Mouse (Mus musculus) heart, postnatal 14 days (tissue): ENCODE data around the gene Hoxc11. TPM values are rescaled to one million over a fixed set of nuclear protein-coding genes. Genes with fewer than 3 reads are reported as not detected.

Experiments
- DNase-seq, 2 experiments: peaks; one replicate each; pipeline ENCODE4 v3.0.0; 2021 to 2022
- intact Hi-C: fragments of 180-260 bp; cut with DNase I; formaldehyde crosslinking; loops from one replicate; pipeline ENCODE4 v1.15.1; 2025
- total RNA-seq, 2 experiments: library from RNA; stranded (reverse); gene quantifications; 2 replicates each; pipeline ENCODE4 v1.2.3; 2021

Gene Hoxc11
- total RNA-seq, 2 experiments from 2014 or later, result not detected

DNA sequence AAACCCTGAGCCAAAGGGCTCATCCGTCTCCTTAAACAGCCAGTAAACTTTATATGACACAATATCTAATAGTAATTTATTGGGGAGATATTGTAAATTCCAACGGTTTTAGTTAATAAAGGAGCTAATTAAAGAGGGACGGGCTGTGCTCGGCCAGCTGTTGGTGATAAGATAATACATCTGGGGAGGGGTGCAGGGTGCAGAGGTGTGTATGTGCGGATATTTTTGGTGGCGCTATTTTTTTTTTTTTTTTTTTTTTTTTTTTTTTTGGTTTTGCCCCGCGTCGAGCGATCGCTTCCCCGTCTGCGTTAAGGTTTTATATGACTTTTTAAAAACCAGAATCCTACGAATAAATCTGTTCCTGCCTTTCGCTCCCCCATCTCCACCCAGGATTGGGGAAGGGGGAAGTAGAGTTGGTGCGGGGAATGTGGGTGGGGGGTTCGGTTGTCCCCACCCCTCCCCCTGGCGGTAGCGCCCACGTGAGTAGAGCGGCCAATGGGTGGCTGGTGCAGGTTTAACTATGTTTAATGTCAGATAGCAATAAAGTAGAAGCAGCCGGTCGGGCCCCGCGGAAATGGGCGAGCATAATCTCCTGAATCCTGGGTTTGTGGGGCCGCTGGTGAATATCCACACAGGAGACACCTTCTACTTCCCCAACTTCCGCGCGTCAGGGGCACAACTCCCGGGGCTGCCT is 17.8 kb upstream of the Hoxc11 start, which contains the start of gene Hoxc12:
Hoxc12 (plus strand) TSS at position 479 of the 694 bp plus-strand sequence.
- no peak for DNase-seq
- intact Hi-C loops, result no loop called here

DNA sequence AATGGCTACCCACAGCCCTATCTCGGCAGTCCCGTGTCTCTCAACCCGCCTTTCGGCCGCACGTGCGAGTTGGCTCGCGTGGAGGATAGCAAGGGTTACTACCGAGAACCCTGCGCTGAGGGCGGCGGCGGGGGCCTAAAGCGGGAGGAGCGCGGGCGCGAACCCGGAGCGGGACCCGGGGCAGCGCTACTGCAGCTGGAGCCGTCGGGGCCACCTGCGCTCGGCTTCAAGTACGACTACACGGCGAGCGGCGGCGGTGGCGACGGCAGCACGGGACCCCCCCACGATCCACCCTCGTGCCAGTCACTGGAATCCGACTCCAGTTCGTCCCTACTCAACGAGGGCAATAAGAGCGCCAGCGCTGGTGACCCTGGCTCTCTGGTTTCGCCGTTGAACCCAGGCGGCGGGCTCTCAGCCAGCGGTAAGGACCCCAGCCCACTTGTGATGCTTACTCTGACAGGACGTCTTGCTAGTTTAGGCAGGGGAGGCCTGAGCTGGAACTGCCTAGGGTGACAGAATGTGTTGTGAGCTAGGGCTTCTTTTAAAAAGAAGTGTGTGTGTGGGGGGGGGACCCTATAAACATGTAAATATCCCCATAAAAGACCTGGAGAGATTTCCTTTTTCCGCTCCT is 17.1 kb upstream of the Hoxc11 start:
- intact Hi-C loops, result no loop called here
- no peak for DNase-seq

DNA sequence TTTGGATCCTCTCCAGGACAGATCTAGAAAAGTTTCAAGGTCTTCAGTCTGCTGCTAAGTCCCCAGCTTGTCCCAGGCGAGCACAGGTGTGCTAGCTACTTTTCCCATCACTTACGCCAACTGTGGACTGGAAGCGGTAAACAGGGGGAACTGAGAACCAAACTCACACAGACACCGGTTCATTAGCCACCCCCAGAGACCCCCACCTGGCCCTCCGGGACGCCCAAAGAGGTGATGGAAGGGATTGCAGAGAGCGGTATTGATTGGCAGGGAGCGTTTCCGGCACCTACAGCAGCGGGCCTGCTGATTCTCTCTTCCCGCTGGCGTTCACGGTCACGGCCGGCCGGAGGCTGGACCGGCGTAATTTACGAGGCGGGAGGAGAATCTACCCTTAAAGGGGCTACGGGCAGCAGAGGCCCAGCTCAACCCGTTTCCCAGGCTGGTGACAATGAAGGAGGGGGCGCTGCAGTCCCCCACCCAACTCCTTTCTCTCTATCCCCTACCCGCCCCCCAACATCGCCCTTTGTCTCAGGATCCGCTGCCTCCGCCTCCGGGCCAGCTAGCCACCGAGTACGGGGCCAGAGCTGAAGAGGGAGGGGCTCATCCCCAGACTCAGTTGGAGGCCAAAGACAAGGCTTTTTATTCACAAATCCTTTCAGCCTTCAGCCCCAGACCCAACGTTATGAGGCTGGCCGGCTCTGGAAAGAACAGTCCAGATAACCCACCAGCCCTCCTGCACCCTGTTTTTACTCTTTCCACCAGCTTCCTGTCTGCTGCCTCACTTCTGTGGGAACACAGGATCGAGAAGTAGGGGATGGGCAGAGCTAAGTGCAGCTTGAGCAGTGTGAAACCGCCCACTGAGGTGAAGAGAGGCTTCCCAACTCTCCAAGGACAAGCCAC is 14.7 kb upstream of the Hoxc11 start:
- intact Hi-C loops, result no loop called here
- DNase-seq, result no peak

DNA sequence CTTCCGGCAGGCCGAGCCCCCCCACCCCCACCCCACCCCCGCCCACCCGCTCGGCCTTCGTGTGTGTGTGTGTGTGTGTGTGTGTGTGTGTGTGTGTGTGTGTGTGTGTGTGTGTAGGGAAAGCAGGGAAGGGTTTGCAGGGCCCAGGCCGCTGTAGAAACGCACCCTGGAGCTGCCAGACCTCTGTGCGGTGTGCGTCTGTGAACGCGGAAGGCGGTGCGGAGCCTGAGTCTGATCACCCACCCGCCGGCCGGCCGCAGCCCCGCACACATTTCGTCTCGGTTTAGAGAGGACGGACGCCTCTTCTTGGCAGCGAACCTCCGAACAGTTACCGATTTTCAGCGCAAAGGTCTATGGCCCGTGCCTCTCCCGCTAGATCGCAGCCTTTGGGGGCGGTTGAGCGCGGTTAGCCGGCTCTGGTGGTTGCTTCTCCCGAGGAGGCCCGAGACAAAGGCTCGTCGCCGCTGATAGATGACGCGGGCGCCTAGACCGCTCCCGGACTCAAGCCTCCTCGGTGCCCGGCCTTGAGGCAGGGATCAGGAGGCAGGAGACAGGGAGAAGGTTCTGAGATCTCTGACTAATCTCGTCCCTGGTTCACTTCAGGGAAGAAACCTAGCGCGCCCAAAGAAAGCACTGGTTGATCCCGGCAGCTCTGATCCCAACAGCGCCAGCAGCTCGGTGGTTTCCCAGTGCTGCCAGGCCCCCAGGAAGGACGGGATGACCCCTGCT is 11.3 kb upstream of the Hoxc11 start:
- DNase-seq, result no peak
- intact Hi-C loops, result no loop called here

DNA sequence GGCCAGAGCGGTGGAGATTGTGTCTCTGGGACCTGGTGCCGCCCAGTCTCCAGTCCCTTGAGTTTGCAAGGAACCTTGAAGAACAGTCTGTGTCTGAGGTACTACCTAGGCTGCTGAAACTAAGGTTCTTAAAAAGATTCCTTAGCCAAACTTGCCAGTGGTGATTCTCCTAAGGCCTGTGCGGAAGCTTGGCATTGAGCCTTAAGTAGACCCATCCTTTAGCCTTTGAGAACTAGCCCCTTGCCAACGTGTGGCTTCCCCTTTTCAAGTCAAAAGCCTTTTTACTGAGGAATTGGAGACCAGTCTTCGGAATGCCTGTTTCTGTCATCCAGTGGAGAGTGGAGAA is 10.8 kb upstream of the Hoxc11 start:
- DNase-seq, result no peak
- intact Hi-C loops, result no loop called here

DNA sequence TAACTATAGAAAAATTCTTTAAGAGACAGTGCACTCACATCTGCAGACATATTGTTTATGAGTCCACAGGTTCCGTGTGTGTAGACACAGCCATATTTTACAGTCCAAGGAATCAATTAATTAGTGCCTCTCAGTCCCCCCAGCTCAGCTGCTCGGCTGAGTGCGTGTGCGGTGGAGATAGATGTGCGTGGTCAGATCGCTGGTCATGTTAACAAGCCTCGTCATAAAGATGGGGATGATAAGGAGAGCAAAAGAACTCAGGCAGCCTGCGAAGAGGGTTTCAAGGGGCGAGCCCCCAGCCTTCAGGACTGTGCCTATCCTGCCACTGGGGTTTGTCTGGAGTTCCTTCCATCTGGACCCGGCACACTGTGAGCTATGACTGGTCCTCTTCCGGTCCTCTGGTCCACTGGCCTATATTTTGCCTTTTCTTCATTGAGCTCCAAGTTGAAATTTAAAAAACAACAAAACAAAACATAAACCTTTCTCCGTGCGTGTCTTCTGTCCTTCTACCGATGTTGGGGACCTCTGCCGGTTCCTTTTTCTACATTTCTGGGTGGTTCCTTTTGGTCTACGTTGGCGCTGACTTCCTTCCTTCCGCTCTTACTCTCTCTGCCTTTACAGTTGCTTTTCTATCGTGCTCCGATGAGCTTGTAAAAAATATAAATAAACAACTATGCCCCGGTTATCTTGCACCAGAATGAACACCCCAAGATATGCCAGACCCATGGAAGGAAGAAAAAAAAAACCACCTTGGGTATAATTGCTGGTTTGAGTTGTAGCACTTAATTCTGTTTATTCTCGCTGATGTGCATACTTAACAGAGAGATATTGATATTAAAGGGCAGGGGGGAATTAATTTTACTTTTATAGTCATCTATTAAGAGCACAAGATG is 8.8 kb upstream of the Hoxc11 start:
- DNase-seq, result no peak
- intact Hi-C loops, result no loop called here

DNA sequence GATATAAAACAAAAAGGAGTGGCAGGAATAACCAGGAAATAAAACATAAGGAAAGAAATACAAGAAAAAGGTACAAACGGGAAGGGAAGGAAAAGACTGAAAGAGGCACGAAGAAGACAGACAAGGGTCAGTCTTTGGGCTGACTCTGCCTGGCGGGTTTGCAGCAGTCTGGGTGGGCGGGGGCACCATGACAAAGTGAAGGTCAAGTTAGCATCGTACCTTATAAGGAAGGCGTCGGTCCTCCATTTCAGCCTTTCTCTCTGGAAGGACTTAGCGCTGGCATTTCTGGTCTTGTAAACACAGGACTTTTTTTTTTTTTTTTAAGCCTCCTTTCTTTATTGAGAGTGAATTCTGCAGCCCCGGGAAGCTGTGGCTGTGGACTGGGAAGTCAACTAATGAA is 7.0 kb upstream of the Hoxc11 start:
- no peak for DNase-seq
- intact Hi-C loops, result no loop called here

DNA sequence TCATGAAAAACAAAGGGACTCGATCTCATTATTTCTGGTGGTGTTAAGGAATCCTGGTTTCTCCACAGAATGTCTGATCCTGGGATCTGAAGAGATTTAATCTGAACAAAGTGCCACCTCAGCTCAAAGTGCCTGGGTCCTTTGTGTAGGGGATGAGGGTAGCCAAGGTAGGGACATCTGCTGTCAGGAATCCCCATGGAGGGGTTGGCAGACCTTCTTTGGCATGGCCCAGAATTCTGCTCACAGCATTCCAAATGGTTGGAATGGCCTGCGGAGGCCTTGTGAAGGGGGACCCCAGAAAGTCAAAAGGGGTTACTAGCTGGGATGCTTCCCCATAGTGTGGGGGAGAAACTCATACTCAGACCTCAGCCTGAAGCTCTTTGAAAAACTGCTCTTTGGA is 5.4 kb upstream of the Hoxc11 start:
- intact Hi-C loops, result no loop called here

DNA sequence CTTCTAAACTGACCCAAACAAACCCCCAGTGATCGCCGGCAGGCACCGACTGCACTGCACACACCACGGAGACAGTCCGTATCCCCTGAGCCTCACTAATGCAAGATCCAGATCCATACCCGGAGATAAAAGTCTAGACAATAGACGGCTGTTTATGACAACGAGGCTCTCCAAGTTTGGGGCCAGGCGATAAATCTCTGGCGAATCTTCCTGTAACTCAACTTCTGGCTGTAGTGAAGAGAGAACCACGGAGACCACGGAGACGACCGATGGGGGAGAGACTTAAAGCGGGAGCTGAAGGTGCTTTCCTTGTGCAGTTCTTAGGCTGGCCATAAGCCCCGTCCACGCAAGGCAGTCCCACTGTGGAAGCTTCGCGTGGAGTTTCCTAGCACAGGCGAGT is 4.5 kb upstream of the Hoxc11 start:
- DNase-seq, result no peak
- intact Hi-C loops, result no loop called here

More for the DNA sequence above, 5.4 kb upstream of the Hoxc11 start:
- no peak for DNase-seq

DNA sequence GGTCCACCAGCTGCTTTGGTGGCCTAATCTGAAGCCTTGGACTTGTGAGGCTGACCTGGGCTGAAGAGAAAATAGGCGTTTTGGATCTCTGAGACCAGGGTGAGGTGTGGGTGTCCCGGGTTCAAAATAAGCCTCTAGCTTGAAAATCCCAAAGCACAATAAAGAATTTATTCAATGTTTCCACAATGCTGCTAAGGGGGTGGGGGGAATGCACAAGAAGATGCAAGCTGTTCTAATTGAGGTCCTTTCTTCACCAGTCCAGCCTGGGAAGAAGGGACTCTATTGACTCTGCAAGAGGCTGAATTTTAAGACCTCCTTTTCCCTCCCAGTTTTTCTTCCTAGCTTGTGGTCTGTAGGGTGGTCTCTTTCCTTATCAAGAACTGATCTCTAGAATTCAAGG is 3.4 kb upstream of the Hoxc11 start:
- intact Hi-C loops, result no loop called here
- DNase-seq, result no peak

DNA sequence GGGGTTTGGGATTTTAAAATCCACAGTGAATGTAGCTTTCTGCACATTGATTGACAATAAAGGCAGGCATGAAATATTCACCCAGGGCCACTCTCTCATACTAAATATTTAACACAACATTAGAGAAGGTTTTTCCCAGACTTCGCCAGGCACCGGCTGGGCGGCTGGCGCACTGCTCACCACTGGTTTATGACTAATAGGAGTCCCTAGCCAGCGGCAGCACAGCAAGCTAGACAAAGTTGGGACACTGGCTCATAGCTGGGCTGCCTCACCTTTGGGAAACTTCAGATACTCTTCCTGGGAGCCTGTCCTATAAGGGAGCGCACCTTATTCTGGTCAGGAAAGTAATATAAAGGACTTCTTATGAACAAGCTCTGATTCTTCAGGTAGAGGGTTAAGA is 666 bp upstream of the Hoxc11 start:
- DNase-seq, result no peak
- intact Hi-C loops, result no loop called here

DNA sequence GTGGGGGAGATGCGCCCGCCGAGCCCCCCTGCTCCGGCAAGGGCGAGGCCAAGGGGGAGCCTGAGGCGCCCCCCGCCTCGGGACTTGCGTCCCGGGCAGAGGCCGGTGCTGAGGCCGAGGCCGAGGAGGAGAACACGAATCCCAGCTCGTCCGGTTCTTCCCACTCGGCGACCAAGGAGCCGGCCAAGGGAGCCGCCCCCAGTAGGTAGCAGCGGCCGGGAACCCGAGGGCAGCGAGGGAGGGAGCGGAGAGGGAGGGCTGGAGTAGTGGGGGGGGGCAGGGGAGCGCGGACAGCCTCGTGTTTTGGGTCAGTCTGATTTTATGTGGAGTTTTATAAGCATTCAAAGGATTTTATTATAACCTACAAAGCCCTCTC is 768 bp downstream of the Hoxc11 start:
- no peak for DNase-seq
- intact Hi-C loops, result no loop called here

DNA sequence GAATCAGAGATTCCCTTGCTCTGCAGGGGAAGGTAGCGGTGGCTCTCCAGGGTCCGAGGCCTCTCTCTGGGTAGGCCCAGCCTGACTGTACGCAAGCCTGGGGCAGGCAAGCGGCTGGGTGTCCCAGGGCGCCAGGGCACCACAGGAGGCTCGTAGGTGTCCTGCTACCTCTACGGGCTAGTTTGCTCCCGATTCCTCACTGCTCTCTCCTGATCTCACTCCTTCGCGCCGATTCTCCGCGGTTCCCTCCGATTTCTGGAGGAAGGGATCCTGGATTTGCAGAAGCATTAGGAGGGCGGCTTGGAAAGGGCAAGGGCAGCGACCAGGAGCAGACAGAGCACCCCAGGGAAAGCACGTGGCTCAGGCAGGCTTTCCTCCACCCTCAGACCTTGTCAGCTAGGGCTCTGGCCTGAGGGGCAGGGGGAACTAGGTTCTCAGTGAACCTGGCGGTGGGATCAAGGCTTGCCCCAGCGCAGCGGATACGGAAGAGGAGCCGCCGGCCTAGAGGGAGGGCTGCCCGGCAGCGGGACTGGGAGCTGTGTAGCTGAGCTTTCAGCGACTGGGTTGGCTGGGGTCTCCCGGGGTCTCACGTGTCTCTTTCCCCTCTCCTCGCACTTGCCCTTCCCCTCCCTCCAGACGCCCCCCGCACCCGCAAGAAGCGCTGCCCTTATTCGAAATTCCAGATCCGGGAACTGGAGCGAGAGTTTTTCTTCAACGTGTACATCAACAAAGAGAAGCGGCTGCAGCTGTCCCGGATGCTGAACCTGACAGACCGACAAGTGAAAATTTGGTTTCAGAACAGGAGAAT is 1.8 kb downstream of the Hoxc11 start:
- intact Hi-C loops, result no loop called here
- no peak for DNase-seq

DNA sequence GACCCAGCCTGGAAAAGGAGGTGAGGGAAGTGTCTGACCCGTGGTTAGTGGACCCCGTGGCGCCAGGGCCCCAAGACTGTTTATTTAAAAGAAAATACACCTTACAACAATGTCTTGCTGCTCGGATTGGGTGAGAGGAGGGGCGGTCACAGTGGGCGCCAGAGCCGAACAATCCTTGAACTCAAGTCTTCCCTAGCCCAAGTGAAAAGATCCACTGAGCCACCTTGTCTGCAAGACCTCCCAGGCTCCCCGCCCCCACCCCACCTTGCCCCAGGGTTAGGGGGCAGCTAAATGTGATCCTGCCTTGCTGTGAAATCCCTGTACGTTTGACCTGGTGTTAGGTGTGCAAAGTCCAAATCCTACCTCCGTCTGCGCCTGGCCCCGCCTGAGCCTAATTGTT is 2.7 kb downstream of the Hoxc11 start:
- DNase-seq, result no peak
- intact Hi-C loops, result no loop called here

DNA sequence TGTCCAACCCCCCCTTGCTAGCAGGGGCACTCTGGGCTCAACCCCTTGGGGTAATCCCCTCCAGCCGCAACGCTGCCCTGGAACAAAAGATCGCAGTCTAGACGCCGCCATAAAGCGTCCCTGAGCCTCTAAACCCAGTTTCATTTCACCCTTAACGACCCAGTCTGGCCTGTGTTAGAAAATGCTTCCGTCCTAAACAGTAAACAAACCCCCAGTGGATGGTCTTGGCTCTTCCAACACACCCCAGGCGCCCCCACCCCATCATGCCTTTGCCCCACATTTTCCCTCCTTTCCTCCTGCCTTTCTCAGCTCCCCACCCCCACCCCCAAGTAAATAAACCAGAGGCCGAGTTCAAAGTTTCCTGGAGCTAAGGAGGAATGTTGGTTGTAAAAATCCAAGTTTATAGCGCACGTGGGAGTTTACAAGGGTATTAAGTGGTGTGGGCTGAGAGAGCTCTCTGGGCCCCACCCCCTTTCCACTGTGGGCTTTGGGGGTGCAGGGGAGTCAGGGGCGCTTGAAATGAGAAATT is 5.5 kb downstream of the Hoxc11 start:
- DNase-seq, result no peak
- intact Hi-C loops, result no loop called here

DNA sequence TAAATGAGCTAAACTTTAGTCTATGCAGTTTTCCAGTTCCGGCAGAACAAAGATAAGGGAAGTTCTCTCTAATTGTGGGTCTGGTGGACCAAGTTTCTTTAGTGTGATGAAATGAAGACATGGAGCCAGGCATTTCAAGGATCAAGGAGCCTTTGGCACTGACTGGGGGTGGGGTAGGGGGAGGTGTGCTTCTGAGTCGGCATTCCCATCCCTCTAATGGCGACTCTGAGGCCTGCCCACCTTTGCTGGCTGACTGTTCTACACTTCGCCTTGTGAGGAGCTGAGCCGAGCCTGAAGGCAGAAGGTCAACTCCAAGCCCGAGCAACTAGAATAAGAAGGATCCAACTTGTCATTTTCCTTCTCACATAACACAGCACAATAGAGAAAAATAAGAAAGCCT is 7.5 kb downstream of the Hoxc11 start:
- intact Hi-C loops, result no loop called here
- DNase-seq, result no peak

DNA sequence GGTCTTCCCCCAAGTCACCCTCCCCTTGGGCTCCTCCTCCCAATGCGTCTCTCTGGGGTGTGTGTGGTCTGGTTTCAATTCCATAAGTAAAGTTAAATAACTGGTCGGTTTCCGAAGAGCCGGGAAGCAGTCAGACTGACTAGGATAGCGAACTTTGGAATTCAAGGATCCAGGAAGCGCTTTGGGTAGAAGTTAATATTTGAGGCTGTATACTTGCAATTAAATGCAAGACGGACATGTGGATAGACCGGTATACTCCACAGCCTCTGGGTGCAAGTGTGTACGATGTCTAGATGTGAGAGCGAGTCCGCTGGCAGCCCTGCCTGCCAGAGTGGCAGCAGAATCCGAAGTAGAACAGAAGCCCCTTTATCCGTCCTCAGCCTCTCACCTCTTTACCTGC is 8.3 kb downstream of the Hoxc11 start:
- intact Hi-C loops, result no loop called here
- no peak for DNase-seq

DNA sequence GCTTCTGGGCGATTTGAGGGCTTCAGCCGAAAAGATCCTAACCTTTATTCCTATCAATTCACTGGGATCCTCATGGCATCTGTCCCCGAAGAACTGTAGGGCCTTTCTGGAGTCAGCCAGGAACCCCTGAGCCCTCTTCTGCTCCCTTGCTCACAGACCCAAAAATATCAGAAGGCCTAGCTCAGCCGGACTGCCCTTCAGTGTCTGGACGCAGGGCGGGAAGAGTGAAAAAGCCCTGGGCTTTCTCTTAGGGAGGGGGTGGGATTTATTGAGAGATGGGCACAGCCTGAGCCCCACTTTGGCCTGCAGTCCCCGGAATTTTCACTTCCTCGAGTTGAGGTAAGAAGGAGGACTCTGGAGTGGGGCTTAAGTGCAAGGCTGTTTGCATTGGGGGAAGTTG is 9.0 kb downstream of the Hoxc11 start:
- DNase-seq, result no peak
- intact Hi-C loops, result no loop called here
